Mouse (Mus musculus) brain, embryonic 14.5 days (tissue): ENCODE data around the gene Mospd3.

Experiments used
- CTCF ChIP-seq: fragments of 200-500 bp; IDR thresholded peaks from 2 replicates; pipeline ENCODE4 v1.5.1; 2012; ENCODE audit warnings: inconsistent platforms, mild to moderate bottlenecking, moderate library complexity, borderline replicate concordance; ENCODE audit not compliant: insufficient read depth, insufficient read length; ENCODE audit errors: extremely low read depth
- POLR2A ChIP-seq: fragments of 200-500 bp; IDR thresholded peaks from 2 replicates; pipeline ENCODE4 v1.6.1; 2012; ENCODE audit warnings: mild to moderate bottlenecking, inconsistent platforms, borderline replicate concordance; ENCODE audit not compliant: poor library complexity, insufficient read depth, insufficient read length, severe bottlenecking; ENCODE audit errors: extremely low read depth

GRCm38 (mm10) chr5:137609292-137609691, 8.4 kb upstream of the Mospd3 start:
- TF ChIP-seq CTCF = no peak
- no peak for TF ChIP-seq POLR2A
